Mouse (Mus musculus) intestine, postnatal 0 days (tissue): ENCODE measurements at regions not wholly inside any gene's neighbourhood (a gene's known extent, or its start where the extent isn't known, plus 50 kb on each side); places are given as distances from the start of the nearest gene placed in this dataset.

Source experiments
- ATAC-seq: fragments of 200-750 bp; cut with Nextera tagmentation; 2 replicates; pipeline ENCODE4 v1.8.0; 2017; ENCODE audit warnings: mild to moderate bottlenecking, moderate TSS enrichment, moderate library complexity
- H3K27ac ChIP-seq: fragments of 300-500 bp; sonication (generic); 2 replicates; pipeline ENCODE4 v1.5.1; 2014; ENCODE audit warnings: mild to moderate bottlenecking, low read depth, low read length, moderate library complexity
- H3K27me3 ChIP-seq: fragments of 300-500 bp; sonication (generic); replicated peaks from 2 replicates; pipeline ENCODE4 v1.6.1; 2014; ENCODE audit warnings: low read length, mixed read lengths; ENCODE audit not compliant: control insufficient read depth, insufficient read depth
- H3K36me3 ChIP-seq: fragments of 300-500 bp; sonication (generic); 2 replicates; pipeline ENCODE4 v1.6.1; 2014; ENCODE audit warnings: mild to moderate bottlenecking, moderate library complexity; ENCODE audit not compliant: control insufficient read depth, insufficient read depth
- H3K4me1 ChIP-seq: fragments of 300-500 bp; sonication (generic); replicated peaks from 2 replicates; pipeline ENCODE4 v1.6.1; 2014; ENCODE audit warnings: antibody characterized with exemption, low read length, mixed read lengths; ENCODE audit not compliant: control insufficient read depth, insufficient read depth
- H3K4me2 ChIP-seq: fragments of 300-500 bp; sonication (generic); replicated peaks from 2 replicates; pipeline ENCODE4 v1.6.1; 2014; ENCODE audit warnings: low read depth, mild to moderate bottlenecking, moderate library complexity
- H3K4me3 ChIP-seq: fragments of 300-500 bp; sonication (generic); 2 replicates; pipeline ENCODE4 v1.5.1; 2014; ENCODE audit warnings: low read depth, low read length
- H3K9ac ChIP-seq: fragments of 300-500 bp; sonication (generic); 2 replicates; pipeline ENCODE4 v1.6.1; 2014; ENCODE audit warnings: mild to moderate bottlenecking, low read depth, low read length
- H3K9me3 ChIP-seq: fragments of 300-500 bp; sonication (generic); 2 replicates; pipeline ENCODE4 v1.6.1; 2016; ENCODE audit warnings: mixed run types; ENCODE audit not compliant: control insufficient read depth
- CTCF ChIP-seq: sonication (generic); IDR thresholded peaks from 2 replicates; pipeline ENCODE4 v1.5.1; 2016; ENCODE audit warnings: low read depth, mild to moderate bottlenecking, control low read depth, antibody characterized with exemption, moderate library complexity
- WGBS: fragments of 180-500 bp; shearing (Covaris S2); extraction: QIAGEN DNeasy Blood & Tissue Kit; methylation state at CpG from one replicate; pipeline ENCODE4 v1.1.7; 2014; 5-methylcytosine and 5-hydroxymethylcytosine counted together

DNA sequence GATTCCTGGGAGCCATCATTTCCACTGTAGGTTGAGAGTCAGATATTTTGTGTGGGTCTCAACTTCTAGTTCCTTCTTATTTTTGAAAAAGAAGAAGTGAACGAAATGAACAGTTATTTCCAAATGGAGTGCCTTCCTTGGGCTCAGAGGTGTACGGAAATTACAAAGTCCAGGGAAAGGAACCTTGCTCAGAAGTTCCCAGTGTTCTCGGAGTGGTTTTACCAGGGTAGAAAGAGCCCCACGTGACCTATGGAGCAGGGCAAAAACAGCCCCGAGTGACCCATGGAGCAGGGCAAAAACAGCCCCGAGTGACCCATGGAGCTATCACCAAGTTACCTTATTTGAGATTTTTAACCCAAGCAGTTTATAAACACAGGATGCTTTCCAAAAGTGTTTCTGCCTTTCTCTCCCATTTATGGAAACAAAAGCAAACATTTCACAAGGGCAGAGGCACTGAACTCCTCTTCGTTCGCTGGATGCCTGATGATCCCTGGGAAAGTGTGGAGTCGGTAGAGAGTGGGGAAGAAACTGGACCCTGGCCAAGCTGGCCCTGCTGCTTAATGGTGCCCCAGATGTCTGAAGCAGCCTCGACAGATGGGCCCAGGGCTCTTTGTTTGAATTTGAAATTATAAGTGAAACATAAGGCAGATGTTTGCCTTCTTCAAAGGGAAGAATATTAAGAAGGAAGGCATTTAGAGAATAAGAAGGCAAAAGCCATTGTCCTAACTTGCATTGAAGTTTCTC lies 175.8 kb upstream of the Tgfbr2 start:
- no peaks in the 10 kb centered on the region for H3K4me1 ChIP-seq
- H3K27ac ChIP-seq = no peak overlapping the region
- H3K36me3 ChIP-seq = no peaks in the 10 kb centered on the region
- H3K4me3 ChIP-seq = no peak overlapping the region
- H3K9ac ChIP-seq = no peak overlapping the region
- no peak overlapping the region for H3K4me2 ChIP-seq
- 0 out of 2 replicates have a peak, but pooled peaks cover under 1% of the 10 kb centered on the region for H3K9me3 ChIP-seq
- ATAC-seq = no peak
- 49% methylated on average over 10 of the region's 10 CpGs for WGBS
- no peaks in the 10 kb centered on the region for H3K27me3 ChIP-seq
- no peak for TF ChIP-seq CTCF

DNA sequence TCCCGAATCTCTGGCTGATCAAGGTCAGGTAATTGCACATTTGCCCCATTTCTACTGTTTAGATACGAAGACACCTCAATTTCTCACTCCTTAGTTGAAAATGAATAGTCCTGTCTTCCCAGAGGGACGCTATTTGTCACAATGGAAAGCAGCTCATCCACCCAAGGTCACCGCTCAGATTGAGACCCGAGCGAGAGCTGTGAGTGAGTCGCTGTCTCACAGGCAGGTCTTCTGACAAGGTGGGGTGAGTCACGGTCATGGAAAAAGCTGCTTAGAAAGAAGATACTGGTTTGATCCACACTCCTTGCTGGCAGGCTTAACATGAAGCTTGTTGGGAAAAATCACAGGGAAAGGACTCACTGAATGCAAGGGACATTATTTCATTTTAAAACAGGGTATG lies 171.9 kb upstream of the Tgfbr2 start:
- no peak for ATAC-seq
- Histone ChIP-seq H3K4me3 (no peak overlapping the region), H3K36me3 (no peaks in the 10 kb centered on the region), H3K4me2 (no peak overlapping the region), H3K9me3 (no peaks in the 10 kb centered on the region), H3K27ac (no peak overlapping the region), H3K9ac (no peak overlapping the region), H3K4me1 (no peaks in the 10 kb centered on the region), H3K27me3 (no peaks in the 10 kb centered on the region)
- no peak for TF ChIP-seq CTCF
- WGBS = 88% methylated on average over 8 of the region's 8 CpGs

DNA sequence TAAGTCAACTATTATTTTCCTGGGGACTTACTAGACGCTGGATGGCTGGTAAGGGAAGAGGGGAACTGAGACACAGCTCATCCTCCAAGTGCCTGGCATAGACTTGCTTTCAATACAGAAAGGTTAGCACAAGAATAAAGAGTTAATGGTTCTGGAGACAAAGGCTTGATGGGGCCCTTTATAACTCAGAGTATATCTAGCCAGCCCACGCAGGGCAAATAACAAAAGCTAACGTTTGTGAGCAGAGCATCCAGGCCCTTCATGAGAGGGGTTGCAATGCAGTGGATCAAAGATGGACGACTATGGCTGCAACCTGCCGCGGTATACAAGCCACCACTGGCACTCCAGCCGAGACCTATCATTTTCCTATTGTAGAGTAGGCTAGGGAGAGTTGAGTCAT lies 171.3 kb upstream of the Tgfbr2 start:
- Histone ChIP-seq H3K27ac (no peak overlapping the region), H3K27me3 (no peaks in the 10 kb centered on the region), H3K4me1 (no peaks in the 10 kb centered on the region), H3K36me3 (no peaks in the 10 kb centered on the region), H3K9me3 (no peaks in the 10 kb centered on the region), H3K9ac (no peak overlapping the region), H3K4me2 (no peak overlapping the region), H3K4me3 (no peak overlapping the region)
- no peak for ATAC-seq
- 83% methylated on average over 7 of the region's 7 CpGs for WGBS
- no peak for TF ChIP-seq CTCF

DNA sequence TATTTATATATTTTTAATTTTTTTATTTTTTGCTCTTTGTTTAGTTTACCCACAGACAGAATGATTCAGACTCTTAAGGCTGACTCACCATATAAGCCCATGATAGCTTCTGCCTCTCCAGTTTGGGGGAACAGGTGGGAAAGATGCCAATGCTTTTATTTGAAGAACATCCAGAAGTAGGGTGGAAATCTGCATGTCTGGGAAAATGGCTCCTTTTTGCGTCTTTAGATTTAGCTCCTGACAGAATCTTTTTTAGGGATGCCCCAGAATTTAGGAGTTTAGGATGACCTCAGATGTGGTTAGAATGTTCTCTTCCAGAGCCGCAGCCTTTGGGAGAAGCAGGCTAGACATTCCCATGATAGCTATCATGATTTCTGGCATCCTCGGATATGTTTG lies 167.9 kb upstream of the Tgfbr2 start:
- Histone ChIP-seq H3K4me1 (no peaks in the 10 kb centered on the region), H3K4me2 (no peak overlapping the region), H3K36me3 (no peaks in the 10 kb centered on the region), H3K27ac (no peak overlapping the region), H3K4me3 (no peak overlapping the region), H3K9me3 (no peaks in the 10 kb centered on the region), H3K9ac (no peak overlapping the region), H3K27me3 (no peaks in the 10 kb centered on the region)
- no peak for TF ChIP-seq CTCF
- ATAC-seq = no peak
- 80% methylated on average over 3 of the region's 3 CpGs for whole genome bisulfite sequencing

DNA sequence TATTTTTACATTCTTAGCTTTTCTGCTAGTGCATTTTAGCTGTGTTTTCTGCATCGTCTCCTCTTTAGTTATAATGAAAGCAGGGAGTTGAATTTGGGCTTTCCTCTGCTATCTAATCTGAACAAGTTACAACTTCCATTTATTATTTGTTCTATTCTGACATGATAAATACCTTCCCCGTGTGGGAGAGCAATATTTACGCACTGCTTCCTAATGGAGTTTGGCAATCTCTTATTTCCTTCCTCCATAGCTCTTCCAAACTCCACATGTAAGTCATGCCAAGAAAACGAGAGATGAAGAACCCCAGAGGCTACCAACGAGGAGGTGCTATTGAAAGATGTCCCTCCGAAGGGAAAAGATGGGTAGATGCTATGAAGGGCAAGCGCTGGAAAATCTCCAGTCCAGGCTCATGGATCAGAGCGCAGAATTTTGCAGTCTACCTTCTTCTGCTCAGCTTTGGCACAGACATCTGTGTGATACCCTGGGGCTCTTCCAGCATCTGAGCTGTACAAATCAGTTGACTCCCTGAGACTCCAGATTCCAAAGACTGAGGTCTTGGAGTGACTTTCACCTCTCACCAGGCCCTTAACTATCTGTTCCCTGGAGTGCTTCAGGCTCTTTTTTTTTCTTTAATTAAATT lies 167.4 kb upstream of the Tgfbr2 start:
- no peak overlapping the region for H3K4me2 ChIP-seq
- H3K27me3 ChIP-seq = no peaks in the 10 kb centered on the region
- TF ChIP-seq CTCF = no peak
- no peak overlapping the region for H3K4me3 ChIP-seq
- H3K4me1 ChIP-seq = no peaks in the 10 kb centered on the region
- no peaks in the 10 kb centered on the region for H3K9me3 ChIP-seq
- no peak for ATAC-seq
- H3K27ac ChIP-seq = no peak overlapping the region
- no peak overlapping the region for H3K9ac ChIP-seq
- H3K36me3 ChIP-seq = no peaks in the 10 kb centered on the region
- 55% methylated on average over 8 of the region's 8 CpGs for WGBS

DNA sequence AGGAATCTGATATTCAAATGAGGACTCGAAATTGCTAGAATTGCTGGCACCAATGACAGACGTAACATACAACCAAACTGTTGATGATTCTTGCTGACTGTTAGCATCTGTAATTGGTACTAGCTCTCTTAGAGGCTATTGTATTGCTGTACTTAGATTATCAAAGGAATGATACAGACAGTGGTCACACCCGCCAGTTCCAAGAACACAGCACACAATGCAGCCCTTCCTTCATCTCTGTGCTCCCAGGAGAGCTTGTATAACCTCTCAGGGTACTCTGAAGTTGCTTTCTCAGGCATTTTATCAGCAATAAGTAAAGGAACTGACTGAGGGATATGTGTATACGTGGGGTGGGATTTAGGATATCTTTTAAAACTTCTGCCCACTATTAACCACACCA lies 166.8 kb upstream of the Tgfbr2 start:
- 66% methylated on average over 4 of the region's 4 CpGs for WGBS
- H3K27me3 ChIP-seq = no peaks in the 10 kb centered on the region
- H3K36me3 ChIP-seq = no peaks in the 10 kb centered on the region
- no peaks in the 10 kb centered on the region for H3K9me3 ChIP-seq
- ATAC-seq = no peak
- no peak overlapping the region for H3K4me3 ChIP-seq
- no peak overlapping the region for H3K27ac ChIP-seq
- H3K4me2 ChIP-seq = no peak overlapping the region
- H3K4me1 ChIP-seq = no peaks in the 10 kb centered on the region
- no peak overlapping the region for H3K9ac ChIP-seq
- TF ChIP-seq CTCF = no peak
